Mouse (Mus musculus) urinary bladder, postnatal 25 days (tissue): ENCODE results near the gene BC048562.

Experiments used
- DNase-seq: peaks from one replicate; pipeline ENCODE4 v3.0.0; 2022; ENCODE audit warnings: low spot score

BC048562 gene

DNA sequence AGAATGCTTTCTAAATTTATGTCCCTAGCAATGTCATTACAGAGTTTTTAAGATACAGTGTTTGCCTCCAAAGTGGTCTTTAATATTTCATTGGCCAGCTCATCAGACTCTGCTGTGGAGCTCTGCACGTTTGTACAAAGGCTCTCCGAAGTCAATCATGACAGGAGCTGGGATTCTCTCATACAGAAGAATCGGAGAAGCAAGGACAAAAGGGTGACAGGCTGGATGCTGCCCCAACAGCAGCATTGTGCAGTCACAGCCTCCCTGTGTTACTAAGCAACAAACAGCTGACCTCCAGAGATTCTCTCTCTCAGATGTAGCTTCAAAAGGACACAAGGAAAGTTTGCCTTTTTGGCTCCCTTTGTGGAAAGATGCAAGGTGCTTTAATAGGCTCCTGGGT lies at the start of gene BC048562:
Gene BC048562 (plus strand): TSS at position 301 of the 400 bp plus-strand sequence.
- DNase-seq = no peak

- no peak for DNase-seq
Measured at GRCm38 (mm10) chr9:108386816-108387215, 49.5 kb upstream of the BC048562 start.

- DNase-seq = no peak
Measured at GRCm38 (mm10) chr9:108388601-108389000, 47.7 kb upstream of the BC048562 start.

DNA sequence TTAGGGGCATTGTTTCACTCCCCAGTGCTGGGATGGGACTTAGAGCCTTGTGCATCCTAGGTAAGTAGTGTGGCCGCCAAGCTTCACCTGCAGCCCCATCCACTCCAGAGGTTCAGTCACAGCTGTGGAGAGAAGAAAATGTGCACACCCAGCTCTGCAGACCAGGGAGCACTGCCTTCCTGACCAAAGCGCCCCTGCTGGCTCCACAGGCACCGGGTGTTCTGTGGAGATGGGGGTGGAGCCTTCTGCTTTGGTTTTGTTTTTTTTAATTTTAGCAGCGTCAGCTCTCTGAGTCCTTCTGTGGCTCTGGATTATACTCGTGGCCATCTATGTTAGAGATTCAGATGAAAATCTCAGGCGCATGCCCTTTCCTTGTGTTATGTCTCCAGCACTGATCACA lies 47.1 kb upstream of the BC048562 start:
- no peak for DNase-seq

GRCm38 (mm10) chr9:108392676-108393075 lies 43.6 kb upstream of the BC048562 start, which contains the start of gene 1700102P08Rik:
1700102P08Rik (plus strand) TSS chr9:108392805.
- DNase-seq = no peak

- no peak for DNase-seq
Measured at GRCm38 (mm10) chr9:108394191-108394590, 42.1 kb upstream of the BC048562 start.

DNA sequence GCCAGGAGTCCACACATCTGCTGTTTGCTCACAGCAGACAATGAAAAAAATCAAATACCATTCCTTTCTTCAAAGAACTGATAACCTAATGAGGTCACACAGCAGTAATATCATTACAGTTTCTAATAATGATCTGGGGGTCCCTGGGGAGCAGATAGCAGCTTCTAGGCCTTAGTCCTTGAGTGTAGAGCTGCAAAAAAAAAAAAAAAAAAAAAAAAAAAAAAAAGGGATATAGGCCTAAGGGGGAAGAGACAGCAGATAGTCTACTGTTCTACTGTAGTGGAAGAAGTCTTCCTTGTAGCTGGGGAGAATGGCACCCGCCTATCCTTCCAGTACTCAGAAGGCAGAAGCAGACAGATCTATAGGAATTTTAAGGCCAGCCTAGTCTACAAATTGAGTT lies 40.9 kb upstream of the BC048562 start:
- no peak for DNase-seq

- DNase-seq = no peak
Measured at GRCm38 (mm10) chr9:108398324-108398723, 38.0 kb upstream of the BC048562 start.

- no peak for DNase-seq
Measured at GRCm38 (mm10) chr9:108401186-108401960, 34.9 kb upstream of the BC048562 start.

DNA sequence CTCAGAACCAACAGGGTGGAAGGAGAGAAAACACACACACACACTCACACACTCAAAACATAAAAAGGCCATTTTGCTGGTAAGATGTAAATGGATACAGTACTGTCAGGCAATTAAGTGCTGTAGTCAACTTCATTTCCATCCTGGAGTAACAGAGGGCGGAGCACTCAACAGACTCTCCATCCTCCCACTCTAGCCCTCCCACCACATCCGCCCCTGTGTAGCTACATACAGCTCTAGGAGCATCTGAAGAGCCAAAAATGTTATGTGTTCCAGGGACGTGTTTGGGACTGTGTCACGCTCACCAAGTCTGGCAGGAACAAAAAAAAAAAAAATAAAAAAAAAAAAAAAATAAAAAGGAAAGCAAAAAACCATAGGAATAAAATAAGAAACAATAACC lies 33.2 kb upstream of the BC048562 start:
- no peak for DNase-seq

- DNase-seq = no peak
Measured at GRCm38 (mm10) chr9:108404451-108404850, 31.8 kb upstream of the BC048562 start.

- DNase-seq = no peak
Measured at GRCm38 (mm10) chr9:108409535-108409934, 26.7 kb upstream of the BC048562 start.

GRCm38 (mm10) chr9:108411381-108411942 lies 24.8 kb upstream of the BC048562 start:
- DNase-seq = no peak

- DNase-seq = no peak
Measured at GRCm38 (mm10) chr9:108412221-108412620, 24.1 kb upstream of the BC048562 start.

GRCm38 (mm10) chr9:108428384-108428783 lies 7.9 kb upstream of the BC048562 start, which contains the start of gene Ccdc36:
Ccdc36 (minus strand) TSS chr9:108428484.
- no peak for DNase-seq

DNA sequence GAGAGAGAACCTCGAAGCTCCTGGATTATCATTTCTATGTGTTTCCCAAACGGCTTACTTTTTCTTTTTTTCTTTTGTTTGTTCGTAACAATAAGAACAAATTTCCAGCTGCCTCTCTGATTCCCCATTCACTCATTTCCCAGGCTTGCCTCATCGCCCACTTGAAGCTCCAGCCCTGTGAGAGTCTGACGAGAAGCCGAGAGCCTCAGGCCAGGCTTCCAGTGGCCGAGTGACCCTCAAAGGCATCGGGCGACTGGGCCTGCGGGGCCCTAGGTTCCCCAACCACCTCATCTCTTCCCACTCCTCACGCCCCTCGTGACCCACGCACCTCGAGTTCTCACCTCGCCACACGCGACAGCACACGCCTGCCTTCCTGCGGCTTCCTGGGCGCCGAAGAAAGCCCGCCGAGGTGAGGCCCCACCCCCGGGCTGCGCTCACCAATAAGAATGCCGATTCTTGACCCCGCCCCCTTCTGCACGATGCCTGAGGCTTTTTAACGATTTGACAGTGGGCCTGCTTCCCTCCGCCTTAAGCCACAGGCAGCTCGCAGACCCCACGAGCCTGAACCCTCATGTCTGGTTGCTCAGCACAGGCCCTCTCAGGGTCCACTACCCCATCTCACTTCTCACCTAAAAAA lies 4.7 kb upstream of the BC048562 start:
- DNase-seq = no peak

- DNase-seq = no peak
Measured at GRCm38 (mm10) chr9:108439176-108439575, 2.9 kb downstream of the BC048562 start.

DNA sequence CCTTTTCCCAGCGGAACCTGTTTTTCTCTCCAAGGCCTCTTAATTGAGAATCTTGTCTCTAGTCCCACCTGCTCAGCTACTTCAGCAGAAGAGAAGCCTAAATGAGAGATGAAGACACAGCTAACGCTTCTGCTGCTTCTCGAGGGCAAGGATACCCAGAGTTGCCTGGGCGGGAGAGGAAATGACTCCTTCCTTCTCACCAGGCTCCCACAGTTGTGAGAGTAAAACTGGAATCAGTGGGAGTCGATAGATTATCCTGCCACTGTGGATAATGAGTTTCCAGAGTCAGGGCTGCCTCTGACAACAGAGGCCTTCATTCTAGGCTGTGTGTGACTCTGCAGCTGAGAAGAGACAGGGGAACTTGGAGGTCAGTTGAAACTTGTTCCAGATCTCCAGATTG lies 4.2 kb downstream of the BC048562 start:
- DNase-seq = no peak

DNA sequence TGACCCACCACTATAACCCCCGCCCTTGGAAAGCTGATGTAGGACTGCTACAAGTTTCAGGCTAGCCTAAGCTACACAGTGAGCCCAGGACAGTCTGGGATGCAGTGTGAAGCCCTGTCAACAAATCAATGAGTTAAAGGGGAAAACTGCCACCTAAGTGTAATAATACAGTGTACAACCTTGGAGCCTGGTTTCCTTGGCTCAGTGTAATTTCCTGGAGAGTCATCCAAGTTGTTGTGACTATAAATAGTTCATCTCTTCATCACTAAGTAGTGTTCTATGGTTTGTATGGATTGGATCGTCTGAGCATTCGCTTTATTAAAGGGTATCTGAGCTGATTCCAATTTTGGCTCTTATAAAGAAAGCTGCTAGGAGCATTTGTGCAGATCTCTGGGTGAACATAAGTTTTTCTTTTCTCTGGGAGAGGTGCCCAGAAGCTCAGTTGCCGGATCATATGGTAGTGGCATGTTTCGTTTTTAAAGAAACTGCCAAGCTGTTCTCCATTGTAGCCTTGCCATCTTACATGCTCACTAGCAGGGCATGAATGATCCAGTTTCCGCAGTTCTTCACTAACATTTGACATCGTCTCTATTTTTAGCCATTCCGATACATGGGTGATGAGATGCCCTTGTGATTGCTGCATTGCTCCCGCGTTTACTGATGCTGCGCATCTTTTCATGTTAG lies 5.1 kb downstream of the BC048562 start:
- no peak for DNase-seq

GRCm38 (mm10) chr9:108445125-108445524 lies 8.8 kb downstream of the BC048562 start:
- no peak for DNase-seq

- no peak for DNase-seq
Measured at GRCm38 (mm10) chr9:108449860-108450259, 13.6 kb downstream of the BC048562 start.
